Mouse (Mus musculus) E14TG2a.4 (cell line): Measurements from ENCODE around the gene Rundc1.
"Not testable (repeated sequence)": the region's sequence is repeated elsewhere in the genome, so short reads cannot be mapped to it uniquely, and the experiment has no call there.

Experiments used
- H3K27me3 ChIP-seq: 2 replicates; pipeline ENCODE4 v1.6.1; 2014; ENCODE audit warnings: low read length, control low read depth; ENCODE audit not compliant: insufficient read depth
- H3K36me3 ChIP-seq: 2 replicates; pipeline ENCODE4 v1.6.1; 2014; ENCODE audit warnings: low read length, control low read depth; ENCODE audit not compliant: insufficient read depth
- H3K4me1 ChIP-seq: replicated peaks from 2 replicates; pipeline ENCODE4 v1.6.1; 2014; ENCODE audit warnings: low read depth, low read length, control low read depth
- H3K4me3 ChIP-seq: replicated peaks from 2 replicates; pipeline ENCODE4 v1.5.1; 2014; ENCODE audit warnings: mild to moderate bottlenecking, low read length
- H3K9me3 ChIP-seq: 2 replicates; pipeline ENCODE4 v1.6.1; 2014; ENCODE audit warnings: low read length, control low read depth
- CTCF ChIP-seq: conservative IDR thresholded peaks from 2 replicates; pipeline ENCODE4 v1.5.1; 2014; ENCODE audit warnings: low read length
- NANOG ChIP-seq: IDR thresholded peaks from 2 replicates; pipeline ENCODE4 v1.6.1; 2014; ENCODE audit warnings: borderline replicate concordance, low read length, mixed read lengths
- POU5F1 ChIP-seq: IDR thresholded peaks from 2 replicates; pipeline ENCODE4 v1.6.1; 2014; ENCODE audit warnings: low read length, borderline replicate concordance

Rundc1 gene

DNA sequence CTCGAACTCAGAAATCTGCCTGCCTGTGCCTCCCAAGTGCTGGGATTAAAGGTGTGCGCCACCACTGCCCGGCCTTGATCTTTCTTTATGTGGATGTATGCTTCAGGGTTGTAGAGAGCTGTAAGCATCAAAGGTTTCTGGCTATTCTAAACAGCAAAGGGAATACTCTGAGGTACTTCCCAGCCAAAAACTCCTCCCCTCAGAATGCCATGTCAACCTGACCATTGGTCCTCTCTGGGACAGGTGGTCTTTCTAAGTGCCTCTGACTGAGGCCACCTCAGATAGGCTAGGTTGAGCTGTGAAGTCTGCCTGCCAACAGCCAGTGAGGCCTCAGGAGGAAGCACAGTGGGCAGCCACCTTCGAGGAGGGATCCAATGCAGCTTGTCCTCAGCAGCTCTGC lies 24.0 kb downstream of the Rundc1 start:
- Histone ChIP-seq H3K4me3 (peak overlapping the region; percentile 57; the same call in 1 of the 2 replicates), H3K9me3 (no peaks in the 10 kb centered on the region), H3K27me3 (no peaks in the 10 kb centered on the region), H3K36me3 (peaks cover 23% of the 10 kb centered on the region), H3K4me1 (peaks cover 70% of the 10 kb centered on the region)
- TF ChIP-seq NANOG (no peak), CTCF (no peak), POU5F1 (no peak)

GRCm38 (mm10) chr11:101449596-101449995 lies 24.7 kb downstream of the Rundc1 start:
- peaks cover 67% of the 10 kb centered on the region for H3K4me1 ChIP-seq
- peaks cover 16% of the 10 kb centered on the region for H3K36me3 ChIP-seq

DNA sequence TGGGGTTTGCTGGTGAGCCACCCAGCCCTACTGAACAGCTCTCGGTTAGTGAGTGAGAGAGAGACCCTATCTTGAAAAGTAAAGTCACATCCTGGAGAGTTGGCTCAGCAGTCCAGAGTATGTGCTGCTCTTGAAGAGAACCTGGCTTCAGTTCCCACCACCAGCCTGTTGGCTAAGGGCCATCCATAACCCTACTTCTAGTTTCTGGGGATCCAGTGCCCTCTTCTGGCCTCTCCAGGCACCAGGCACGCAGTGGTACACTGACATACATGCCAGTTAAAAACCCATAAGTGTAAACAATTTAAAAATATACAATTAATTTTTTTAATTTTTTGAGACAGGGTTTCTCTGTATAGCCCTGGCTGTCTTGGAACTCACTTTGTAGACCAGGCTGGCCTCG lies 25.5 kb downstream of the Rundc1 start:
- TF ChIP-seq POU5F1 = no peak
- TF ChIP-seq CTCF = peak; percentile 33
- no peak for TF ChIP-seq NANOG
- peaks cover 8% of the 10 kb centered on the region for H3K36me3 ChIP-seq
- no peaks in the 10 kb centered on the region for H3K27me3 ChIP-seq
- H3K4me1 ChIP-seq = peaks cover 64% of the 10 kb centered on the region
- no peaks in the 10 kb centered on the region for H3K9me3 ChIP-seq
- H3K4me3 ChIP-seq = no peak overlapping the region

More at GRCm38 (mm10) chr11:101449596-101449995, 24.7 kb downstream of the Rundc1 start:
- not testable (repeated sequence) for H3K9me3 ChIP-seq, H3K4me3 ChIP-seq, H3K27me3 ChIP-seq

- no peaks in the 10 kb centered on the region for H3K9me3 ChIP-seq
- H3K27me3 ChIP-seq = no peaks in the 10 kb centered on the region
- H3K4me1 ChIP-seq = peaks cover 63% of the 10 kb centered on the region
- peak overlapping the region; percentile 18; the same call in 1 of the 2 replicates for H3K4me3 ChIP-seq
- peaks cover 2% of the 10 kb centered on the region; the same call in 1 of the 2 replicates for H3K36me3 ChIP-seq
- no peak for TF ChIP-seq NANOG
- TF ChIP-seq POU5F1 = no peak
- TF ChIP-seq CTCF = no peak
Observed at GRCm38 (mm10) chr11:101451536-101451935, 26.7 kb downstream of the Rundc1 start.

DNA sequence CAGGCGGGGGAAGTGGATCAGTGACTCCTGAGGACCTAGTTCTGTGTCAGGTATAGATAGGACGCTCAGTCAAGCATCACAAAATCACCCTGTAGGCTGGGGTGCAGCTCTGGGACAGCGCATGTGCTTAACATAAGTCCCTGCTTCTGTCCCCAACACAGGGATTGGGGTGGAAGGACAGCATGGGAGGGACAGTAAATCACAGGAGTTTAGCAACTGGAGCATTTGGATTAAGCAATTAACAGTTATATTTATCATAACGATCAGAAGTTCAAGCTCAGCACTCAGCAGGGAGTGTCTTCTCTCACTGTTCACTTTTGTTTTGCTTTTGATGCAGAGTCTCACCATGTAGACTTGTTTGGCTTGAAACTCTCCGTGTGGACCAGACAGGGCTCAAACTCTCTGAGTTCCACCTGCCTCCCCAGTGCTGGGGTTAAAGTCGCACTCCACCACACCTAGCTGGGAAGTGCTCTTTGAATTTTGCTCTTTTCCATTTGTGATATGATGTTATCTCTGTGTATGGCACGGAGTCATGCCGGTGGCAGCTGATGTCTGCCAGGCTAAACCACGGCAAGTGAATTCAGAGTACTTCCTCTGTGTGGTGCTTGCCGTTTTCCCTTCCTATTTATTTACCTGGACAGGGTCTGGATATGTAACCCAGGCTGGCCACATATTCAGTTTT lies 27.3 kb downstream of the Rundc1 start:
- no peaks in the 10 kb centered on the region for H3K9me3 ChIP-seq
- no peaks in the 10 kb centered on the region for H3K27me3 ChIP-seq
- H3K4me1 ChIP-seq = peaks cover 69% of the 10 kb centered on the region
- H3K36me3 ChIP-seq = peaks cover 9% of the 10 kb centered on the region; the same call in 1 of the 2 replicates
- H3K4me3 ChIP-seq = peak overlapping the region; percentile 18; the same call in 1 of the 2 replicates
- TF ChIP-seq CTCF (no peak), NANOG (no peak), POU5F1 (no peak)

GRCm38 (mm10) chr11:101454702-101455101 lies 29.8 kb downstream of the Rundc1 start:
- Histone ChIP-seq H3K9me3 (no peaks in the 10 kb centered on the region), H3K36me3 (peaks cover 23% of the 10 kb centered on the region), H3K4me3 (no peak overlapping the region), H3K4me1 (peaks cover 72% of the 10 kb centered on the region), H3K27me3 (no peaks in the 10 kb centered on the region)
- TF ChIP-seq POU5F1 (no peak), CTCF (no peak), NANOG (no peak)

GRCm38 (mm10) chr11:101455627-101456026 lies 30.7 kb downstream of the Rundc1 start:
- H3K9me3 ChIP-seq = no peaks in the 10 kb centered on the region
- peaks cover 74% of the 10 kb centered on the region for H3K4me1 ChIP-seq
- no peaks in the 10 kb centered on the region for H3K27me3 ChIP-seq
- no peak overlapping the region for H3K4me3 ChIP-seq
- TF ChIP-seq NANOG (no peak), CTCF (no peak), POU5F1 (no peak)
- H3K36me3 ChIP-seq = peaks cover 30% of the 10 kb centered on the region

DNA sequence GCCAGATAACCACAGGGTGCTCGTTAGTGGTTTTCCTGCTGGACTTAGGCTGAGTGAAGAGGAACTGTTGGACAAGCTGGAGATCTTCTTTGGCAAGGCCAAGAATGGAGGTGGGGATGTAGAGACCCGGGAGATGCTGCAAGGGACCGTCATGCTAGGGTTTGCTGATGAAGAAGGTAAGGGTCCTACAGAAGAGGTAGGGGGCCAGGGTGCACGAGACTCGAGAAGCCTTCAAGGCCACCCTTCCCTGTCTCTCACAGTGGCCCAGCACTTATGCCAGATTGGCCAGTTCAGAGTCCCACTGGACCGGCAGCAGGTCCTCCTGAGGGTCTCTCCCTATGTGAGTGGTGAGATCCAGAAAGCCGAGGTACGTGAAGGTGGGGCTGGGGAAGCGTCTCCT lies 32.7 kb downstream of the Rundc1 start:
- TF ChIP-seq NANOG (no peak), POU5F1 (no peak), CTCF (no peak)
- Histone ChIP-seq H3K4me1 (peaks cover 74% of the 10 kb centered on the region), H3K27me3 (no peaks in the 10 kb centered on the region), H3K4me3 (no peak overlapping the region), H3K9me3 (no peaks in the 10 kb centered on the region), H3K36me3 (peaks cover 49% of the 10 kb centered on the region)

DNA sequence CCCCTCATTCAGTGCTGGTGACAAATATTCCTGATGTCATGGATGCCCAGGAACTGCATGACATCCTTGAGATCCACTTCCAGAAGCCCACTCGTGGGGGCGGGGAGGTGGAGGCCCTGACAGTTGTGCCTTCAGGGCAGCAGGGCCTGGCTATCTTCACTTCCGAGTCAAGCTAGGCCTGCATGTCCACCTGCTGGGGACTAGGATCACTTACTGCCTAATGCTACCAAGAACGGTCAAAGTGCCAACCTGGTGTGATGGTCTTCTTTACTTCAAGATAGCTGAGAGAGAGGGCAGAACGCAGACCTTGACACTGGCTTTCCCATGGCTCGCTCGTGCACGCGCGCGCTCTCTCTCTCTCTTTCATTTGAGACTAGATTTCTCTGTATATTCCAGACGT lies 33.3 kb downstream of the Rundc1 start:
- Histone ChIP-seq H3K4me1 (peaks cover 80% of the 10 kb centered on the region), H3K9me3 (no peaks in the 10 kb centered on the region), H3K27me3 (no peaks in the 10 kb centered on the region), H3K36me3 (peaks cover 54% of the 10 kb centered on the region), H3K4me3 (no peak overlapping the region)
- TF ChIP-seq CTCF (no peak), POU5F1 (no peak), NANOG (no peak)
